Mouse (Mus musculus) neutrophil, adult 59 days (primary cell): ENCODE data around the gene Ranbp6. TPM values are rescaled to one million over a fixed set of nuclear protein-coding genes. Genes with fewer than 3 reads are reported as not detected.

ENCODE experiments used
- total RNA-seq, 2 experiments: library from RNA; stranded (reverse); gene quantifications; 1 replicate in 1 of 2; 2 replicates in 1 of 2; pipeline ENCODE4 v1.2.4; 2023

Gene Ranbp6
- total RNA-seq: 10 to 100 TPM; 13.7 to 13.8 TPM

DNA sequence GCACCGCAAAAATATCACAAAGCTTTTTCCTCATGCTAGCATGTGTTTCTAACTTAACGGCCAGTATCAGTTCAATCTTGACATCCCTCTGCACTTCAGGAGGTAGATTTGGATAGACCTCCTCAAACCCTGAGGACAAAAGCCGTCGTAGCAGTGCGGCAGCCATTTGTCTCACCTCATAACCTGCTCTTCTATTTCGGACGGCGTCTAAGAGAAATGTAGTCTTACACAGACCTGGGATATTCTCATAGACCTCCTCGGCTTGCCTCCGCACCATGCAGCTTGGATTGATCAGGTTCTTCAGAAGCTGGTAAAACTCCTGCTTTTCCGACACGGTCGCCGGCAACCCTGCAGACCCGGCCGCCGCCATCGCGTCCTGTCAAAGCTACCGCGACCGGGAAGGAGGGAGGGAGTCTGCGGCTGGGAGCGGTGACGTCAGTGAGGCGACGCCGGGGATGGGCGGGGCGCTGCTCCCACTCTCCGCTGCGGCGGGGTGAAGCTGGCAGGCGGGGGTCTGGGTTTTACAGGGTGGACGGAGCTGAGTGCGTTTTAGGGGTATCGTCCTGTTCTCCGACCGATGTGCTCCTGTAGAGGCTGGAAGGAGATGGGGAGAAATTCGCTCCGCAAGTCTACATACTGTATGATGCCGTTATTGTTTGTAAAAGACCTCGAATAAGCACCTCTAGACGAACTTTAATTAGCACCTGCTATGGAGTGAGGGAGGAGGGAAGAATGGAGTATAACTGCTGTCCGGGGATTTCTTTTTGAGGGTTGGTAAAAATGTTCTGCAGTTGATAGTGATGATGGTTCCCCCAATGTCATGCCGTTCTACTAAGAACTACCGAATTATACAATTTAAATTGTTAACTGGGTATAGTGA is at the start of gene Ranbp6:
TSS of gene Ranbp6 (minus strand) at position 394 of the 880 bp plus-strand sequence.

DNA sequence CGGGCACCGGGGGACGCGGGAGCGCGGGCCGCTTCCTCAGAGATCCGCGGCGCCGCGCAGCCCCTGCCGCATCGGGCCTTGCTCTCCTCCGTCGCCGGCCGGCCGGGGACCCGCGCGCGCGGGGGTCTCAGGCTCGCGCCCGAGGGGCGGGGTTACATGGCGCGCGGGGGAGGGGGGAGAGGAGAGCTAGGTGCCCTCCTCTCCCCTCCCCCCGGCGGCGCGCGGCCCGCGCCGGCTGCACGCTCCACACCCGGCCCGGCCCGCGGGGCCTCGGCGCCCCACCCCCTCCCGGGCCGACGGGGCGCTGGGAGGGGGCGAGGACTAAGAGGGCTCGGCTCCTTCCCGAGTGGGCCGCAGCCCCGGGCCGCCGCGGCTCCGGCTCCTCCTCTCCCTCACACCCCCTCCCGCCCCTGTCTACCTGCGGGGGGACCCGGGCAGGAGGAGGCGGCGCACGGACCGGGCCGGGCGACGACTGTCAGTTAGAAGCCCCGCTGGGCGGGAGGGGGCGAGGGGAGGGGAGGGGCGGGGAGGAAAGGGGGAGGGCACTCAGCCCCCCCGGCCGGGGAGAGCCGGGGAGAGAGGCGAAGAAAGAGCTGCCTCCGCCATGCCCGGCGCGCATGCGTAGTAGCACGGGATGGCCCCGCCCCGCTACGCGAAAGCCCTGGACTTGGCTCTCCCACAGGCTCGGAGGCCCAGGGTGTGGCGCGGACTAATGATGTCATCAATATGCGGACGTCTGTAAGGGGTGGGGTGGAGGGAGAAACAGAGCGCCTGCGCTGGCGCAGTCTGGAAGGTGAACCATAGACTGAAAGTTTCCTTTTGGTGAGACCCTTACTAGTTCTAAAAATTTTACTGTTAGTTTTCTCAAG is 6.6 kb downstream of the Ranbp6 start, which contains the start of gene 9930021J03Rik:
TSS of gene 9930021J03Rik (minus strand) at position 73 of the 869 bp plus-strand sequence.

Other genes with a start within 250 kb of the Ranbp6 start
- 10 to 100 TPM; 34.1 to 38.2 TPM for gene Ermp1, start 164.6 kb downstream of the Ranbp6 start, total RNA-seq
- not detected for gene Mlana, start 115.2 kb downstream of the Ranbp6 start, total RNA-seq
- gene 9930021J03Rik, start 7.0 kb downstream of the Ranbp6 start, total RNA-seq: 10 to 100 TPM; 23.7 to 24.2 TPM
- gene Il33, start 112.1 kb upstream of the Ranbp6 start, total RNA-seq: not detected
- gene Trpd52l3, start 190.8 kb upstream of the Ranbp6 start, total RNA-seq: not detected
- 10 to 100 TPM; 35.8 to 42.2 TPM for gene Uhrf2, start 217.5 kb upstream of the Ranbp6 start, total RNA-seq